Mouse (Mus musculus) embryo, embryonic 10.5 days (tissue): ENCODE measurements at regions not wholly inside any gene's neighbourhood (a gene's known extent, or its start where the extent isn't known, plus 50 kb on each side); places are given as distances from the start of the nearest gene placed in this dataset.

ENCODE experiments used
- DNase-seq: peaks from one replicate; pipeline ENCODE4 v3.0.0-alpha.2; 2015; ENCODE audit warnings: low spot score

- peak; percentile 71 for DNase-seq
Measured at GRCm38 (mm10) chr11:114165656-114166362, 99.0 kb upstream of the Sdk2 start.

DNA sequence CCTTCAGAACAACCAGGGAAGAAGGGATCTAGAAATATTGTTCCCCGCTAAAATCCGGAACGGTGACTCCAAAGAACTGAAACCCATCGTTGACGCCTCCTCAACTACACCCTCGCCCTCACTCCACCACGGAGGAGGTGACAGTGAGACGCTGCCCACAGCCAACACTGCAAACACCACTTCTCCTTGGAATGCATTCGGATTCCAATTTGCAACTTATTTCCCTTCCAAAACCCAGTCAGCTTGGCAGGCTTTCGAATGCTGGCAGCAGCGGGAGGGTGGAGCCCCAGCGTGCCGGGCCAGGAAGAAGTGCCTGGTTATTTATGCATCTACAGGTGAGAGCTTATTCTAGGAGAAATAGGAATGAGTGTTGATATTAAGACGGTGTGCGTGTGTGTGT, 85.9 kb upstream of the Sdk2 start:
- DNase-seq, result no peak

DNA sequence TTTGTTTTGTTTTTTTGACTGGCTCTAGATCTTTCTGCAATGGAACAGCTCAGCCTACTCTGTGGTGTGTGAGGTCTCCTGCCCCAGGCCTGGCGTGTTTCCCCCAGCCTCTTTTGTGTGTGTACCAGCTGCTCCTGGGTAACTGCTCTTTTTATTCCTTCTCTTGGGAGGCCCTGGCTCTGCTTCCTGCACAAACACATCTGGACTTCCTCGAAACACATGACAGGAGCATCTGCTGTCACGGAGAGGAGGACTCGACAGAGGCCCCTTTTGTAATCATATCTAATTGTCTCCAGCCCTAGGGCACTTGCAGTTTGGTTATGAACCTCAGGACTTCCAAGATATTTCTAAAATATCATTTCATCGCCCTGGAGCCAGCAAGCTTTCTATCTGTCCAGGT, 79.5 kb upstream of the Sdk2 start:
- peak; percentile 43 for DNase-seq

GRCm38 (mm10) chr11:114129270-114129669, 62.4 kb upstream of the Sdk2 start:
- peak; percentile 12 for DNase-seq

GRCm38 (mm10) chr11:114128841-114129240, 62.0 kb upstream of the Sdk2 start:
- DNase-seq, result no peak

DNA sequence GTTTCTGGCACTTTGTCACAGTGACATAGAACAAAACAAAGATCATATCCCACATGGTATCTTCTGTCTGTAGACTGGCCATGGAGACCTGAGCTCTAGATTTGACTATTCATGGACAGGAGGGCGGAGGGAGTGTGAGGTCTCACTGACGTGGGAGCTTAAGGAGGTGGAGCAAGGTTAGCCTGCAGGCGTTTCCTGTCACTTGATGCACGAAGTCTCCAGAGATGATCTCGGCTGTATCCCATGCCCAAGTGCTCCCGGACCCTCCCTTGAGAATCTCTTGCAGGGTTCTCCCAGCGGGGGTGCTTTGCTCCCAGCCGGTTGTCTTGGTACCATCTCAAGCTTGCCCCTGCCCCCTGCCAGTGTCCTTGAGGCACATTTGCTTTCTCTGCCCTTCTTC, 60.6 kb upstream of the Sdk2 start:
- peak; percentile 19 for DNase-seq

DNA sequence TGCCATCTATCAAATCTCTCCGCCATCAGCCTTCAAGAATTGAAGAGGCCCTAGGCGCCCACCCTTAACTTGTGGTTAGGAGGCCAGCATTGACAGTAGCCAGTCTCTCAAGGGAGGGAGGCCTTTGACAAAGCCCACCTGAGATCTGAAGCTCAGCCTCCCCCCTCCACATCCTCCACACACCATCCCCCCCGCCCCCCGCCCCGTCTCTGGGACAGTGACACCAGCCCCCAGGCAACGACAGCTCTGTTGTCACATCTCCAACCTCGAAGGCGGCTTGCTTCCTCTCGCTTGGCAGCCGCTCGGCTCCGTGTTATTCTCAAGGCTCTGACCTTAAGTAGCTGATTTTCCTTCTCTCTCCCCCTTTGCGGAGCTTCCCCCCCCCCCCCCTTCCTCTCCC, 55.3 kb upstream of the Sdk2 start:
- no peak for DNase-seq

GRCm38 (mm10) chr11:114119135-114119534, 52.3 kb upstream of the Sdk2 start:
- DNase-seq, result no peak
